Mouse (Mus musculus): ENCODE results near the gene Muc4. TPM values are rescaled to one million over a fixed set of nuclear protein-coding genes. Genes with fewer than 3 reads are reported as not detected.

Muc4 gene
- polyA plus RNA-seq, 1 experiment from 2014 or later: not detected

GRCm38 (mm10) chr16:32783324-32784062 lies 47.8 kb downstream of the Muc4 start:
- Histone ChIP-seq H3K4me3 (ENCODE audit: low read depth, low read length) (no peak overlapping the region), H3K9me3 (replicated peaks; ENCODE audit: control insufficient read depth, low read length) (no peaks in the 10 kb centered on the region), H3K4me1 (ENCODE audit: control insufficient read depth, insufficient read depth, low read length) (no peaks in the 10 kb centered on the region), H3K27ac (ENCODE audit: low read depth, low read length) (no peak overlapping the region; the same call in 1 of the 2 replicates), H3K9ac (ENCODE audit: low read length) (no peak overlapping the region), H3K36me3 (ENCODE audit: control insufficient read depth, insufficient read depth, low read length) (no peaks in the 10 kb centered on the region), H3K27me3 (replicated peaks; ENCODE audit: control insufficient read depth, insufficient read depth, low read length) (no peaks in the 10 kb centered on the region), H3K4me2 (ENCODE audit: low read length) (no peak overlapping the region)
- ATAC-seq: peak; percentile 73
- 49% methylated on average over 5 of the region's 5 CpGs for WGBS
- DNase-seq (ENCODE audit: low spot score): peak; percentile 69

- 79% methylated on average over 13 of the region's 13 CpGs for WGBS
- H3K4me3 ChIP-seq (ENCODE audit: low read depth, low read length): no peak overlapping the region
- DNase-seq (ENCODE audit: low spot score) (peak; percentile 63), ATAC-seq (peak; percentile 57; the same call in 1 of the 2 replicates)
- H3K27me3 ChIP-seq (replicated peaks; ENCODE audit: control insufficient read depth, insufficient read depth, low read length): no peaks in the 10 kb centered on the region
- H3K27ac ChIP-seq (ENCODE audit: low read depth, low read length): no peak overlapping the region
- no peaks in the 10 kb centered on the region for H3K36me3 ChIP-seq (ENCODE audit: control insufficient read depth, insufficient read depth, low read length)
- no peak overlapping the region for H3K4me2 ChIP-seq (ENCODE audit: low read length)
- H3K9ac ChIP-seq (ENCODE audit: low read length): no peak overlapping the region
- H3K4me1 ChIP-seq (ENCODE audit: control insufficient read depth, insufficient read depth, low read length): no peaks in the 10 kb centered on the region
- H3K9me3 ChIP-seq (replicated peaks; ENCODE audit: control insufficient read depth, low read length): no peaks in the 10 kb centered on the region
Measured at GRCm38 (mm10) chr16:32784840-32785239, 49.2 kb downstream of the Muc4 start.

- no peaks in the 10 kb centered on the region for H3K9me3 ChIP-seq (replicated peaks; ENCODE audit: control insufficient read depth, low read length)
- H3K4me1 ChIP-seq (ENCODE audit: control insufficient read depth, insufficient read depth, low read length): no peaks in the 10 kb centered on the region
- ATAC-seq (no peak), DNase-seq (ENCODE audit: low spot score) (no peak)
- 92% methylated on average over 5 of the region's 5 CpGs for WGBS
- H3K4me2 ChIP-seq (ENCODE audit: low read length): no peak overlapping the region
- no peaks in the 10 kb centered on the region for H3K36me3 ChIP-seq (ENCODE audit: control insufficient read depth, insufficient read depth, low read length)
- H3K4me3 ChIP-seq (ENCODE audit: low read depth, low read length): no peak overlapping the region
- no peak overlapping the region for H3K27ac ChIP-seq (ENCODE audit: low read depth, low read length)
- H3K27me3 ChIP-seq (replicated peaks; ENCODE audit: control insufficient read depth, insufficient read depth, low read length): no peaks in the 10 kb centered on the region
- H3K9ac ChIP-seq (ENCODE audit: low read length): no peak overlapping the region
Measured at GRCm38 (mm10) chr16:32790056-32790455, 54.4 kb downstream of the Muc4 start.

- DNase-seq (ENCODE audit: low spot score): no peak
- H3K27me3 ChIP-seq (replicated peaks; ENCODE audit: control insufficient read depth, insufficient read depth, low read length): no peaks in the 10 kb centered on the region
- H3K4me2 ChIP-seq (ENCODE audit: low read length): no peak overlapping the region
- H3K36me3 ChIP-seq (ENCODE audit: control insufficient read depth, insufficient read depth, low read length): no peaks in the 10 kb centered on the region
- no peaks in the 10 kb centered on the region for H3K4me1 ChIP-seq (ENCODE audit: control insufficient read depth, insufficient read depth, low read length)
- ATAC-seq: no peak
- H3K4me3 ChIP-seq (ENCODE audit: low read depth, low read length): no peak overlapping the region
- H3K9ac ChIP-seq (ENCODE audit: low read length): no peak overlapping the region
- 75% methylated on average over 1 of the region's 1 CpGs for WGBS
- no peaks in the 10 kb centered on the region for H3K9me3 ChIP-seq (replicated peaks; ENCODE audit: control insufficient read depth, low read length)
- no peak overlapping the region for H3K27ac ChIP-seq (ENCODE audit: low read depth, low read length)
Measured at GRCm38 (mm10) chr16:32795177-32795576, 59.5 kb downstream of the Muc4 start.

- Histone ChIP-seq H3K27ac (ENCODE audit: low read depth, low read length) (no peak overlapping the region), H3K4me2 (ENCODE audit: low read length) (no peak overlapping the region), H3K4me3 (ENCODE audit: low read depth, low read length) (no peak overlapping the region), H3K27me3 (replicated peaks; ENCODE audit: control insufficient read depth, insufficient read depth, low read length) (no peaks in the 10 kb centered on the region), H3K36me3 (ENCODE audit: control insufficient read depth, insufficient read depth, low read length) (no peaks in the 10 kb centered on the region), H3K9me3 (replicated peaks; ENCODE audit: control insufficient read depth, low read length) (no peaks in the 10 kb centered on the region), H3K9ac (ENCODE audit: low read length) (no peak overlapping the region), H3K4me1 (ENCODE audit: control insufficient read depth, insufficient read depth, low read length) (no peaks in the 10 kb centered on the region)
- ATAC-seq (no peak), DNase-seq (ENCODE audit: low spot score) (no peak)
- WGBS: 68% methylated on average over 14 of the region's 14 CpGs
Measured at GRCm38 (mm10) chr16:32796676-32797425, 61.2 kb downstream of the Muc4 start.

GRCm38 (mm10) chr16:32797426-32797689 lies 61.7 kb downstream of the Muc4 start, which contains the start of gene Muc20:
Gene Muc20, minus strand, starts transcription at chr16:32797435.
- H3K36me3 ChIP-seq (ENCODE audit: control insufficient read depth, insufficient read depth, low read length): no peaks in the 10 kb centered on the region
- no peaks in the 10 kb centered on the region for H3K27me3 ChIP-seq (replicated peaks; ENCODE audit: control insufficient read depth, insufficient read depth, low read length)
- H3K9ac ChIP-seq (ENCODE audit: low read length): no peak within 1 kb of the TSS
- no peak within 1 kb of the TSS for H3K27ac ChIP-seq (ENCODE audit: low read depth, low read length)
- H3K4me1 ChIP-seq (ENCODE audit: control insufficient read depth, insufficient read depth, low read length): no peaks in the 10 kb centered on the region
- DNase-seq (ENCODE audit: low spot score) (no peak), ATAC-seq (no peak)
- no peaks in the 10 kb centered on the region for H3K9me3 ChIP-seq (replicated peaks; ENCODE audit: control insufficient read depth, low read length)
- WGBS: 81% methylated on average over 3 of the region's 3 CpGs
- H3K4me3 ChIP-seq (ENCODE audit: low read depth, low read length): no peak within 1 kb of the TSS
- H3K4me2 ChIP-seq (ENCODE audit: low read length): no peak within 1 kb of the TSS

- Histone ChIP-seq H3K4me2 (ENCODE audit: low read length) (no peak overlapping the region), H3K36me3 (ENCODE audit: control insufficient read depth, insufficient read depth, low read length) (no peaks in the 10 kb centered on the region), H3K4me3 (ENCODE audit: low read depth, low read length) (no peak overlapping the region), H3K9ac (ENCODE audit: low read length) (no peak overlapping the region), H3K4me1 (ENCODE audit: control insufficient read depth, insufficient read depth, low read length) (peaks cover 7% of the 10 kb centered on the region), H3K27me3 (replicated peaks; ENCODE audit: control insufficient read depth, insufficient read depth, low read length) (no peaks in the 10 kb centered on the region), H3K9me3 (replicated peaks; ENCODE audit: control insufficient read depth, low read length) (no peaks in the 10 kb centered on the region), H3K27ac (ENCODE audit: low read depth, low read length) (peak overlapping the region; percentile 39; the same call in 1 of the 2 replicates)
- ATAC-seq (peak; percentile 89), DNase-seq (ENCODE audit: low spot score) (peak; percentile 91)
- WGBS: 15% methylated on average over 6 of the region's 6 CpGs
Measured at GRCm38 (mm10) chr16:32803252-32803853, 67.7 kb downstream of the Muc4 start.

GRCm38 (mm10) chr16:32803901-32804300 lies 68.2 kb downstream of the Muc4 start:
- H3K9me3 ChIP-seq (replicated peaks; ENCODE audit: control insufficient read depth, low read length): no peaks in the 10 kb centered on the region
- no peak overlapping the region for H3K27ac ChIP-seq (ENCODE audit: low read depth, low read length)
- no peak overlapping the region for H3K9ac ChIP-seq (ENCODE audit: low read length)
- no peaks in the 10 kb centered on the region for H3K27me3 ChIP-seq (replicated peaks; ENCODE audit: control insufficient read depth, insufficient read depth, low read length)
- DNase-seq (ENCODE audit: low spot score): no peak
- no peak overlapping the region for H3K4me3 ChIP-seq (ENCODE audit: low read depth, low read length)
- 65% methylated on average over 5 of the region's 5 CpGs for WGBS
- no peaks in the 10 kb centered on the region for H3K36me3 ChIP-seq (ENCODE audit: control insufficient read depth, insufficient read depth, low read length)
- H3K4me2 ChIP-seq (ENCODE audit: low read length): no peak overlapping the region
- no peak for ATAC-seq
- H3K4me1 ChIP-seq (ENCODE audit: control insufficient read depth, insufficient read depth, low read length): peaks cover 7% of the 10 kb centered on the region

- H3K27me3 ChIP-seq (replicated peaks; ENCODE audit: control insufficient read depth, insufficient read depth, low read length): no peaks in the 10 kb centered on the region
- no peaks in the 10 kb centered on the region for H3K36me3 ChIP-seq (ENCODE audit: control insufficient read depth, insufficient read depth, low read length)
- H3K4me1 ChIP-seq (ENCODE audit: control insufficient read depth, insufficient read depth, low read length): peaks cover 7% of the 10 kb centered on the region
- WGBS: 81% methylated on average over 7 of the region's 7 CpGs
- no peak overlapping the region for H3K4me2 ChIP-seq (ENCODE audit: low read length)
- H3K4me3 ChIP-seq (ENCODE audit: low read depth, low read length): no peak overlapping the region
- no peak for ATAC-seq
- H3K9ac ChIP-seq (ENCODE audit: low read length): no peak overlapping the region
- DNase-seq (ENCODE audit: low spot score): no peak
- H3K9me3 ChIP-seq (replicated peaks; ENCODE audit: control insufficient read depth, low read length): no peaks in the 10 kb centered on the region
- H3K27ac ChIP-seq (ENCODE audit: low read depth, low read length): no peak overlapping the region
Measured at GRCm38 (mm10) chr16:32805151-32805550, 69.5 kb downstream of the Muc4 start.
